Mouse (Mus musculus) retina, adult 2 months (tissue): ENCODE measurements around the gene Rgma.

Source experiments
- DNase-seq: peaks from one replicate; pipeline ENCODE4 v3.0.0-alpha.2; 2012; ENCODE audit warnings: low read depth, low spot score

Gene Rgma

GRCm38 (mm10) chr7:73400051-73400916, 25.0 kb downstream of the Rgma start:
- DNase-seq, result no peak

GRCm38 (mm10) chr7:73402106-73402505, 26.8 kb downstream of the Rgma start:
- DNase-seq, result no peak

GRCm38 (mm10) chr7:73402671-73403070, 27.4 kb downstream of the Rgma start:
- no peak for DNase-seq

GRCm38 (mm10) chr7:73403538-73403937, 28.2 kb downstream of the Rgma start:
- DNase-seq, result no peak

GRCm38 (mm10) chr7:73405550-73405949, 30.2 kb downstream of the Rgma start:
- DNase-seq, result no peak

GRCm38 (mm10) chr7:73411523-73411922, 36.2 kb downstream of the Rgma start:
- DNase-seq, result no peak

GRCm38 (mm10) chr7:73411986-73412385, 36.7 kb downstream of the Rgma start:
- no peak for DNase-seq

- DNase-seq, result no peak
These were observed 37.1 kb downstream of the Rgma start for GRCm38 (mm10) chr7:73412419-73412818.

GRCm38 (mm10) chr7:73414192-73414591, 38.9 kb downstream of the Rgma start:
- DNase-seq, result no peak

- DNase-seq, result no peak
These were observed 44.1 kb downstream of the Rgma start for GRCm38 (mm10) chr7:73419375-73419774.

GRCm38 (mm10) chr7:73420827-73421226, 45.5 kb downstream of the Rgma start:
- DNase-seq, result no peak

GRCm38 (mm10) chr7:73421278-73422015, 46.1 kb downstream of the Rgma start:
- no peak for DNase-seq

- DNase-seq, result peak; percentile 34
These were observed 47.2 kb downstream of the Rgma start for GRCm38 (mm10) chr7:73422223-73423113.

GRCm38 (mm10) chr7:73423236-73423635, 47.9 kb downstream of the Rgma start:
- DNase-seq, result no peak

- DNase-seq, result no peak
These were observed 48.9 kb downstream of the Rgma start for GRCm38 (mm10) chr7:73424243-73424642.

GRCm38 (mm10) chr7:73424705-73425104, 49.4 kb downstream of the Rgma start:
- no peak for DNase-seq

GRCm38 (mm10) chr7:73425451-73425850, 50.1 kb downstream of the Rgma start:
- DNase-seq, result no peak

GRCm38 (mm10) chr7:73426235-73426634, 50.9 kb downstream of the Rgma start:
- no peak for DNase-seq

GRCm38 (mm10) chr7:73426752-73427386, 51.6 kb downstream of the Rgma start:
- DNase-seq, result no peak

- DNase-seq, result no peak
These were observed 52.5 kb downstream of the Rgma start for GRCm38 (mm10) chr7:73427794-73428193.

- DNase-seq, result no peak
These were observed 53.2 kb downstream of the Rgma start for GRCm38 (mm10) chr7:73428525-73428924.
